Mouse (Mus musculus): ENCODE measurements around the gene Adprhl1. TPM values are rescaled to one million over a fixed set of nuclear protein-coding genes. Genes with fewer than 3 reads are reported as not detected.
A peak's percentile ranks its signal among the peaks of the same experiment; 100 is the strongest.

Adprhl1 gene
- total and polyA plus RNA-seq, 2 experiments from 2014 or later: 252 to 337 TPM

GRCm38 (mm10) chr8:13242985-13243870, 10.7 kb downstream of the Adprhl1 start:
- peaks cover 74% of the 10 kb centered on the region for H3K36me3 ChIP-seq (replicated peaks; ENCODE audit: control insufficient read depth, insufficient read depth, low read length)
- ATAC-seq (ENCODE audit: insufficient read depth, low read depth) (peak; percentile 51), DNase-seq (ENCODE audit: low spot score) (no peak)
- peak overlapping the region; percentile 68 for H3K27ac ChIP-seq (ENCODE audit: low read depth)
- H3K4me3 ChIP-seq (ENCODE audit: low read depth, low read length): no peak overlapping the region
- TF ChIP-seq CTCF (IDR thresholded peaks at IDR 0.05; ENCODE audit: low read depth): no peak
- TF ChIP-seq EP300 (IDR thresholded peaks at IDR 0.05; ENCODE audit: low read depth): peak; percentile 60; the same call in 1 of the 2 replicates
- H3K9ac ChIP-seq (replicated peaks; ENCODE audit: low read depth, low read length): no peak overlapping the region
- no peaks in the 10 kb centered on the region for H3K27me3 ChIP-seq (ENCODE audit: control insufficient read depth, insufficient read depth, low read length)
- H3K4me2 ChIP-seq (ENCODE audit: low read depth, low read length): no peak overlapping the region
- 48% methylated on average over 10 of the region's 10 CpGs for WGBS
- H3K4me1 ChIP-seq (ENCODE audit: control insufficient read depth, insufficient read depth): peaks cover 20% of the 10 kb centered on the region; the same call in 1 of the 2 replicates
- H3K9me3 ChIP-seq (replicated peaks; ENCODE audit: control insufficient read depth, low read length): no peaks in the 10 kb centered on the region

- Histone ChIP-seq H3K9ac (replicated peaks; ENCODE audit: low read depth, low read length) (no peak overlapping the region), H3K4me1 (ENCODE audit: control insufficient read depth, insufficient read depth) (peaks cover 20% of the 10 kb centered on the region; the same call in 1 of the 2 replicates), H3K9me3 (replicated peaks; ENCODE audit: control insufficient read depth, low read length) (no peaks in the 10 kb centered on the region), H3K4me2 (ENCODE audit: low read depth, low read length) (no peak overlapping the region), H3K4me3 (ENCODE audit: low read depth, low read length) (no peak overlapping the region), H3K36me3 (replicated peaks; ENCODE audit: control insufficient read depth, insufficient read depth, low read length) (peaks cover 57% of the 10 kb centered on the region), H3K27me3 (ENCODE audit: control insufficient read depth, insufficient read depth, low read length) (no peaks in the 10 kb centered on the region), H3K27ac (ENCODE audit: low read depth) (peak overlapping the region; percentile 78)
- ATAC-seq (ENCODE audit: insufficient read depth, low read depth) (peak; percentile 70), DNase-seq (ENCODE audit: low spot score) (peak; percentile 28)
- WGBS: 38% methylated on average over 7 of the region's 7 CpGs
- TF ChIP-seq EP300 (IDR thresholded peaks at IDR 0.05; ENCODE audit: low read depth) (peak; percentile 30; the same call in 1 of the 2 replicates), CTCF (IDR thresholded peaks at IDR 0.05; ENCODE audit: low read depth) (no peak)
Observed at GRCm38 (mm10) chr8:13240691-13241090, 13.3 kb downstream of the Adprhl1 start.

- WGBS: 88% methylated on average over 9 of the region's 9 CpGs
- no peak for TF ChIP-seq CTCF (IDR thresholded peaks at IDR 0.05; ENCODE audit: low read depth)
- TF ChIP-seq EP300 (IDR thresholded peaks at IDR 0.05; ENCODE audit: low read depth): no peak
Observed at GRCm38 (mm10) chr8:13240055-13240454, 13.9 kb downstream of the Adprhl1 start.

GRCm38 (mm10) chr8:13234803-13235202, 19.2 kb downstream of the Adprhl1 start:
- Histone ChIP-seq H3K4me2 (ENCODE audit: low read depth, low read length) (no peak overlapping the region), H3K4me3 (ENCODE audit: low read depth, low read length) (no peak overlapping the region), H3K36me3 (replicated peaks; ENCODE audit: control insufficient read depth, insufficient read depth, low read length) (peaks cover 51% of the 10 kb centered on the region), H3K27me3 (ENCODE audit: control insufficient read depth, insufficient read depth, low read length) (no peaks in the 10 kb centered on the region), H3K9ac (replicated peaks; ENCODE audit: low read depth, low read length) (no peak overlapping the region), H3K4me1 (ENCODE audit: control insufficient read depth, insufficient read depth) (0 out of 2 replicates have a peak, but pooled peaks cover 12% of the 10 kb centered on the region), H3K27ac (ENCODE audit: low read depth) (no peak overlapping the region), H3K9me3 (replicated peaks; ENCODE audit: control insufficient read depth, low read length) (no peaks in the 10 kb centered on the region)
- DNase-seq (ENCODE audit: low spot score) (no peak), ATAC-seq (ENCODE audit: insufficient read depth, low read depth) (no peak)
- TF ChIP-seq EP300 (IDR thresholded peaks at IDR 0.05; ENCODE audit: low read depth): no peak
- WGBS: 84% methylated on average over 13 of the region's 13 CpGs

More at GRCm38 (mm10) chr8:13240055-13240454, 13.9 kb downstream of the Adprhl1 start:
- Histone ChIP-seq H3K4me2 (ENCODE audit: low read depth, low read length) (no peak overlapping the region), H3K9ac (replicated peaks; ENCODE audit: low read depth, low read length) (no peak overlapping the region), H3K27me3 (ENCODE audit: control insufficient read depth, insufficient read depth, low read length) (no peaks in the 10 kb centered on the region), H3K4me3 (ENCODE audit: low read depth, low read length) (no peak overlapping the region), H3K9me3 (replicated peaks; ENCODE audit: control insufficient read depth, low read length) (no peaks in the 10 kb centered on the region), H3K36me3 (replicated peaks; ENCODE audit: control insufficient read depth, insufficient read depth, low read length) (peaks cover 56% of the 10 kb centered on the region), H3K27ac (ENCODE audit: low read depth) (peak overlapping the region; percentile 30; the same call in 1 of the 2 replicates), H3K4me1 (ENCODE audit: control insufficient read depth, insufficient read depth) (peaks cover 20% of the 10 kb centered on the region; the same call in 1 of the 2 replicates)
- DNase-seq (ENCODE audit: low spot score) (no peak), ATAC-seq (ENCODE audit: insufficient read depth, low read depth) (no peak)

- Histone ChIP-seq H3K27ac (ENCODE audit: low read depth) (peak overlapping the region; percentile 52; the same call in 1 of the 2 replicates), H3K4me1 (ENCODE audit: control insufficient read depth, insufficient read depth) (peaks cover 45% of the 10 kb centered on the region)
- 48% methylated on average over 4 of the region's 4 CpGs for WGBS
Observed at GRCm38 (mm10) chr8:13230471-13230870, 23.5 kb downstream of the Adprhl1 start.

More at GRCm38 (mm10) chr8:13230471-13230870, 23.5 kb downstream of the Adprhl1 start:
- no peak overlapping the region for H3K4me2 ChIP-seq (ENCODE audit: low read depth, low read length)
- peaks cover 33% of the 10 kb centered on the region for H3K36me3 ChIP-seq (replicated peaks; ENCODE audit: control insufficient read depth, insufficient read depth, low read length)
- ATAC-seq (ENCODE audit: insufficient read depth, low read depth) (0 out of 2 replicates have a peak, but pooled peaks have one; percentile 6), DNase-seq (ENCODE audit: low spot score) (no peak)
- TF ChIP-seq EP300 (IDR thresholded peaks at IDR 0.05; ENCODE audit: low read depth) (no peak), CTCF (IDR thresholded peaks at IDR 0.05; ENCODE audit: low read depth) (no peak)
- no peak overlapping the region for H3K4me3 ChIP-seq (ENCODE audit: low read depth, low read length)
- no peaks in the 10 kb centered on the region for H3K9me3 ChIP-seq (replicated peaks; ENCODE audit: control insufficient read depth, low read length)
- no peak overlapping the region for H3K9ac ChIP-seq (replicated peaks; ENCODE audit: low read depth, low read length)
- H3K27me3 ChIP-seq (ENCODE audit: control insufficient read depth, insufficient read depth, low read length): no peaks in the 10 kb centered on the region
